Mouse (Mus musculus): ENCODE results near the gene Pde6h. TPM values are rescaled to one million over a fixed set of nuclear protein-coding genes. Genes with fewer than 3 reads are reported as not detected.

Gene Pde6h
- polyA plus RNA-seq, 1 experiment from 2014 or later: 0.09 TPM

DNA sequence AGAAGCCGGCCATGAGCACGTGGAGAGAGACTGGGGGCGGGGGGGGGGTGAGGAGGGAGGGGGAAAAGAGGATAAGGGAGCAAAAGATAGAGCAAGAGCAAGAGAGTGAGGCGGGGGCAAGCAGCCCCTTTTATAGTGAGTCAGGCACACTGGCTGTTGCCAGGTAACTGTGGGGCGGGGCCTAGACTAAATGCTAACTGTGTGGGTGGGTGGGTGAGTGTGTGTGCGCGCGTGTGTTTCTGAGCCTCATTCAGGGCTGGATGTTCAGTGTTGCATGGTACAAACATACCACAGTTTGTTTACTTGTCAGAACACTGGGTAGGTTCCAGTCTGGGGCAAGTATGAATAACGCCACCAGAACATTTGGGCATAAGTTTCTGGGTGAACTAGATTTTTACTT is 23.3 kb downstream of the Pde6h start:
- Histone ChIP-seq H3K4me3 (ENCODE audit: low read depth, low read length) (no peak overlapping the region), H3K9ac (replicated peaks; ENCODE audit: low read depth, low read length) (no peak overlapping the region), H3K4me2 (replicated peaks; ENCODE audit: low read depth, low read length) (no peak overlapping the region), H3K9me3 (ENCODE audit: control insufficient read depth, low read depth, low read length) (no peaks in the 10 kb centered on the region), H3K36me3 (ENCODE audit: control insufficient read depth, insufficient read depth, low read length) (no peaks in the 10 kb centered on the region), H3K27me3 (ENCODE audit: control insufficient read depth, insufficient read depth, low read length) (no peaks in the 10 kb centered on the region), H3K4me1 (ENCODE audit: control insufficient read depth, insufficient read depth, low read length) (no peaks in the 10 kb centered on the region), H3K27ac (ENCODE audit: low read length) (no peak overlapping the region)
- WGBS: 45% methylated on average over 9 of the region's 9 CpGs
- no peak for ATAC-seq (ENCODE audit: insufficient number of reproducible peaks, insufficient read depth, low FRiP score, low read depth)

DNA sequence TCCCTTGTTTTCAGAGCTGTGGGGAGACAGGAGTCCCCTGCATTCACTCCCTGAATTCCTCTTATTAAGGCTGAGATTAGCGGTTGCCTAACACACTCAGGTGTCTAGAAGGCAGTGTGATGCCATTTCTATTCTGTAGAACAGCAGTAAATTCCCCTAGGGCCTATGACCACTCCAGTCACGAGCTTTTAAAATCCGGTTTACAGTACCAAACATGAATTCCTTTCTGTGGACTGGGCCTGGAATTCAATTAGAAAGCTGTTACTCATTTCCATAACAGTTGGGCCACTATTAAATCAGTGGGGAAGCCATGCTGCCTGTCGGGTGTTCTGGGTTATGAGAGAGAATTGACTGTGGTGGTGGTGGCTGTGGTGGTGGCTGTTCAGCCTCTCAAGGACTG is 24.1 kb downstream of the Pde6h start:
- H3K27me3 ChIP-seq (ENCODE audit: control insufficient read depth, insufficient read depth, low read length): no peaks in the 10 kb centered on the region
- WGBS: 74% methylated on average over 4 of the region's 4 CpGs
- H3K27ac ChIP-seq (ENCODE audit: low read length): no peak overlapping the region
- no peaks in the 10 kb centered on the region for H3K36me3 ChIP-seq (ENCODE audit: control insufficient read depth, insufficient read depth, low read length)
- no peak overlapping the region for H3K4me3 ChIP-seq (ENCODE audit: low read depth, low read length)
- no peaks in the 10 kb centered on the region for H3K4me1 ChIP-seq (ENCODE audit: control insufficient read depth, insufficient read depth, low read length)
- H3K9ac ChIP-seq (replicated peaks; ENCODE audit: low read depth, low read length): no peak overlapping the region
- H3K4me2 ChIP-seq (replicated peaks; ENCODE audit: low read depth, low read length): no peak overlapping the region
- ATAC-seq (ENCODE audit: insufficient number of reproducible peaks, insufficient read depth, low FRiP score, low read depth): no peak
- H3K9me3 ChIP-seq (ENCODE audit: control insufficient read depth, low read depth, low read length): no peaks in the 10 kb centered on the region

DNA sequence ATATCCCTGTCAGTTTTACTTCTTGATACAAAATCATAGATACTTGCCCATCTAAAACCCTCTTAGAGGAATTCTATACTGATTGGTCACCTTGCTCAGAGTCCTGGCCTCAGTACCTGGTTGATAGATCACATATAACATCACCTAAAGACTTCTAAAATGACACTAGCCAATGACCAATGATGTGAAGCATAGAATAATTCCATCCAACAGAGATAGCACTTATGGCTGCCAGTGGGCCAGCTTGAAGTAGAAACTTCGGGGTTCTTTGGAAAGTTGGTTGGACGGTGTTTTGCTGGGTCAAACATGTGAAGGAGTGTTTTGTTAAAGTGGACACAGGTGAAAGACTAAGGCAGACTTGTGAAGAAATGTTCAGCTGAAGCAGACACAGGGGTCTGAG is 26.5 kb downstream of the Pde6h start:
- Histone ChIP-seq H3K9me3 (ENCODE audit: control insufficient read depth, low read depth, low read length) (no peaks in the 10 kb centered on the region), H3K4me2 (replicated peaks; ENCODE audit: low read depth, low read length) (no peak overlapping the region), H3K36me3 (ENCODE audit: control insufficient read depth, insufficient read depth, low read length) (no peaks in the 10 kb centered on the region), H3K9ac (replicated peaks; ENCODE audit: low read depth, low read length) (no peak overlapping the region), H3K4me1 (ENCODE audit: control insufficient read depth, insufficient read depth, low read length) (no peaks in the 10 kb centered on the region), H3K27me3 (ENCODE audit: control insufficient read depth, insufficient read depth, low read length) (no peaks in the 10 kb centered on the region), H3K4me3 (ENCODE audit: low read depth, low read length) (no peak overlapping the region), H3K27ac (ENCODE audit: low read length) (no peak overlapping the region)
- WGBS: 92% methylated on average over 2 of the region's 2 CpGs
- ATAC-seq (ENCODE audit: insufficient number of reproducible peaks, insufficient read depth, low FRiP score, low read depth): no peak

GRCm38 (mm10) chr6:136952930-136953329 is 29.3 kb downstream of the Pde6h start:
- H3K36me3 ChIP-seq (ENCODE audit: control insufficient read depth, insufficient read depth, low read length): no peaks in the 10 kb centered on the region
- WGBS: 89% methylated on average over 9 of the region's 9 CpGs
- H3K9ac ChIP-seq (replicated peaks; ENCODE audit: low read depth, low read length): no peak overlapping the region
- H3K4me1 ChIP-seq (ENCODE audit: control insufficient read depth, insufficient read depth, low read length): no peaks in the 10 kb centered on the region
- no peak for ATAC-seq (ENCODE audit: insufficient number of reproducible peaks, insufficient read depth, low FRiP score, low read depth)
- H3K4me3 ChIP-seq (ENCODE audit: low read depth, low read length): no peak overlapping the region
- no peaks in the 10 kb centered on the region for H3K9me3 ChIP-seq (ENCODE audit: control insufficient read depth, low read depth, low read length)
- H3K4me2 ChIP-seq (replicated peaks; ENCODE audit: low read depth, low read length): no peak overlapping the region
- H3K27ac ChIP-seq (ENCODE audit: low read length): no peak overlapping the region
- H3K27me3 ChIP-seq (ENCODE audit: control insufficient read depth, insufficient read depth, low read length): no peaks in the 10 kb centered on the region

GRCm38 (mm10) chr6:136954192-136954591 is 30.6 kb downstream of the Pde6h start:
- Histone ChIP-seq H3K36me3 (ENCODE audit: control insufficient read depth, insufficient read depth, low read length) (no peaks in the 10 kb centered on the region), H3K27ac (ENCODE audit: low read length) (no peak overlapping the region), H3K4me3 (ENCODE audit: low read depth, low read length) (no peak overlapping the region), H3K27me3 (ENCODE audit: control insufficient read depth, insufficient read depth, low read length) (no peaks in the 10 kb centered on the region), H3K9ac (replicated peaks; ENCODE audit: low read depth, low read length) (no peak overlapping the region), H3K4me2 (replicated peaks; ENCODE audit: low read depth, low read length) (no peak overlapping the region), H3K4me1 (ENCODE audit: control insufficient read depth, insufficient read depth, low read length) (no peaks in the 10 kb centered on the region), H3K9me3 (ENCODE audit: control insufficient read depth, low read depth, low read length) (no peaks in the 10 kb centered on the region)
- 80% methylated on average over 6 of the region's 6 CpGs for WGBS
- ATAC-seq (ENCODE audit: insufficient number of reproducible peaks, insufficient read depth, low FRiP score, low read depth): no peak

DNA sequence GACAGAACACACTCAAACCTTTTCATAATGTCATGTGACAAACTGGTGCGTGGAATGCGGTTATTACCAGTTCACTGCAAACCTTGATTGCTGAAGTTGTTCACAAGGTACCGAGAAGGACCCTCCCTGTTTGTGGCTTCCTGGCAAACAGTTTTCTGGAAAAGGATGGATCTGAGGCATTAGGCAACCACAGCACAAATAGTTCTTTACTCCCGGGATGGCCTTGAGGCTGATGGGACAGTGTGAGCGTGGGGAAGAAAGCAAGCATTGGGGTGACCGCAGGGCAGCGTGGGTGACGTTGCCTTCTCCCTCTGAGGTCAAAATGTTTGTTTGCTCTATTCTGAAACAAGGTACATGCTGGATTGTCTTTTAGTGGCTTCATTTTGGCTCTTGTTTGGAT is 31.1 kb downstream of the Pde6h start:
- ATAC-seq (ENCODE audit: insufficient number of reproducible peaks, insufficient read depth, low FRiP score, low read depth): no peak
- no peaks in the 10 kb centered on the region for H3K4me1 ChIP-seq (ENCODE audit: control insufficient read depth, insufficient read depth, low read length)
- H3K4me3 ChIP-seq (ENCODE audit: low read depth, low read length): no peak overlapping the region
- no peak overlapping the region for H3K4me2 ChIP-seq (replicated peaks; ENCODE audit: low read depth, low read length)
- no peak overlapping the region for H3K9ac ChIP-seq (replicated peaks; ENCODE audit: low read depth, low read length)
- no peak overlapping the region for H3K27ac ChIP-seq (ENCODE audit: low read length)
- no peaks in the 10 kb centered on the region for H3K27me3 ChIP-seq (ENCODE audit: control insufficient read depth, insufficient read depth, low read length)
- H3K36me3 ChIP-seq (ENCODE audit: control insufficient read depth, insufficient read depth, low read length): no peaks in the 10 kb centered on the region
- WGBS: 77% methylated on average over 8 of the region's 8 CpGs
- no peaks in the 10 kb centered on the region for H3K9me3 ChIP-seq (ENCODE audit: control insufficient read depth, low read depth, low read length)

- no peak overlapping the region for H3K4me2 ChIP-seq (replicated peaks; ENCODE audit: low read depth, low read length)
- no peak for ATAC-seq (ENCODE audit: insufficient number of reproducible peaks, insufficient read depth, low FRiP score, low read depth)
- H3K27ac ChIP-seq (ENCODE audit: low read length): no peak overlapping the region
- H3K4me1 ChIP-seq (ENCODE audit: control insufficient read depth, insufficient read depth, low read length): no peaks in the 10 kb centered on the region
- H3K9me3 ChIP-seq (ENCODE audit: control insufficient read depth, low read depth, low read length): no peaks in the 10 kb centered on the region
- no peak overlapping the region for H3K9ac ChIP-seq (replicated peaks; ENCODE audit: low read depth, low read length)
- no peaks in the 10 kb centered on the region for H3K36me3 ChIP-seq (ENCODE audit: control insufficient read depth, insufficient read depth, low read length)
- no peaks in the 10 kb centered on the region for H3K27me3 ChIP-seq (ENCODE audit: control insufficient read depth, insufficient read depth, low read length)
- 93% methylated on average over 3 of the region's 3 CpGs for WGBS
- no peak overlapping the region for H3K4me3 ChIP-seq (ENCODE audit: low read depth, low read length)
Measured at GRCm38 (mm10) chr6:136955240-136955639, 31.6 kb downstream of the Pde6h start.

DNA sequence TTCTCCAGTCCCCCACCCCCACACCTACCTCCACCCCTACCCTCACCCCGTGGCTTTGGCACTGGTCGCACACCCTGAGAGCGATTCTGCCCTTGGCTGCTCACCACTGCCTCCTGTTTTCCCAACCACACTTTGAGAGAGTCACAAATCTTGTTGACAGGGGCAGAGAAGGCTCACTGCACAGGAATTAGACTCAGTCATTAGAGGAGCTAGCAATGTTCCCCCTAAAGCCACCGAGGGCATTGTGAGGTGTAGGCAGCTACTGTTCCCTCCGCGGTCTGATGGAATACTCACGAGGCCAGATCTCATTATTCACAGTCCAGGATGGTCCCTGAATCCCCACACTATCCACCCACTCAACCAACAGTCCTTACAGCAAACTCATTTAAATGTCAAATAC is 33.4 kb downstream of the Pde6h start:
- Histone ChIP-seq H3K36me3 (ENCODE audit: control insufficient read depth, insufficient read depth, low read length) (no peaks in the 10 kb centered on the region), H3K4me3 (ENCODE audit: low read depth, low read length) (no peak overlapping the region), H3K9me3 (ENCODE audit: control insufficient read depth, low read depth, low read length) (no peaks in the 10 kb centered on the region), H3K27me3 (ENCODE audit: control insufficient read depth, insufficient read depth, low read length) (no peaks in the 10 kb centered on the region), H3K4me2 (replicated peaks; ENCODE audit: low read depth, low read length) (no peak overlapping the region), H3K4me1 (ENCODE audit: control insufficient read depth, insufficient read depth, low read length) (no peaks in the 10 kb centered on the region), H3K27ac (ENCODE audit: low read length) (no peak overlapping the region), H3K9ac (replicated peaks; ENCODE audit: low read depth, low read length) (no peak overlapping the region)
- WGBS: 66% methylated on average over 7 of the region's 7 CpGs
- ATAC-seq (ENCODE audit: insufficient number of reproducible peaks, insufficient read depth, low FRiP score, low read depth): no peak

GRCm38 (mm10) chr6:136959131-136959530 is 35.5 kb downstream of the Pde6h start:
- Histone ChIP-seq H3K27me3 (ENCODE audit: control insufficient read depth, insufficient read depth, low read length) (no peaks in the 10 kb centered on the region), H3K4me2 (replicated peaks; ENCODE audit: low read depth, low read length) (no peak overlapping the region), H3K4me3 (ENCODE audit: low read depth, low read length) (no peak overlapping the region), H3K27ac (ENCODE audit: low read length) (no peak overlapping the region), H3K9ac (replicated peaks; ENCODE audit: low read depth, low read length) (no peak overlapping the region), H3K4me1 (ENCODE audit: control insufficient read depth, insufficient read depth, low read length) (no peaks in the 10 kb centered on the region), H3K36me3 (ENCODE audit: control insufficient read depth, insufficient read depth, low read length) (no peaks in the 10 kb centered on the region), H3K9me3 (ENCODE audit: control insufficient read depth, low read depth, low read length) (no peaks in the 10 kb centered on the region)
- 48% methylated on average over 11 of the region's 11 CpGs for WGBS
- ATAC-seq (ENCODE audit: insufficient number of reproducible peaks, insufficient read depth, low FRiP score, low read depth): no peak

Data from stomach, embryonic 14.5 days (tissue).